Mouse (Mus musculus): Measurements from ENCODE around the gene Adcyap1r1. TPM values are rescaled to one million over a fixed set of nuclear protein-coding genes. Genes with fewer than 3 reads are reported as not detected.

Adcyap1r1 gene
- polyA plus RNA-seq, 1 experiment from 2014 or later = 9.7 TPM

Small RNA genes lying within 50 kb of the gene (microRNA-seq; reads per million reads assigned to microRNA genes)
- gene Gm44352 = not detected

Other genes with a start within 250 kb of the Adcyap1r1 start
- 10.9 and 13.2 TPM in 2 replicates for gene Mindy4, start 248.6 kb upstream of the Adcyap1r1 start, polyA plus RNA-seq (2014; fragmentation: Nextera tagmentation; extraction: Ambion mirVana)
- gene Aqp1, start 115.5 kb upstream of the Adcyap1r1 start, polyA plus RNA-seq (2014; fragmentation: Nextera tagmentation; extraction: Ambion mirVana) = 1.9 and 2.2 TPM in 2 replicates
- 0.18 and 0.22 TPM in 2 replicates for gene Ghrhr, start 75.7 kb upstream of the Adcyap1r1 start, polyA plus RNA-seq (2014; fragmentation: Nextera tagmentation; extraction: Ambion mirVana)
- gene Neurod6, start 229.3 kb downstream of the Adcyap1r1 start, polyA plus RNA-seq (2014; fragmentation: Nextera tagmentation; extraction: Ambion mirVana) = not detected in 2 replicates

All from intestine, embryonic 14.5 days (tissue).